Mouse (Mus musculus): ENCODE measurements around the gene Actr10.
A peak's percentile ranks its signal among the peaks of the same experiment; 100 is the strongest.

Gene Actr10

DNA sequence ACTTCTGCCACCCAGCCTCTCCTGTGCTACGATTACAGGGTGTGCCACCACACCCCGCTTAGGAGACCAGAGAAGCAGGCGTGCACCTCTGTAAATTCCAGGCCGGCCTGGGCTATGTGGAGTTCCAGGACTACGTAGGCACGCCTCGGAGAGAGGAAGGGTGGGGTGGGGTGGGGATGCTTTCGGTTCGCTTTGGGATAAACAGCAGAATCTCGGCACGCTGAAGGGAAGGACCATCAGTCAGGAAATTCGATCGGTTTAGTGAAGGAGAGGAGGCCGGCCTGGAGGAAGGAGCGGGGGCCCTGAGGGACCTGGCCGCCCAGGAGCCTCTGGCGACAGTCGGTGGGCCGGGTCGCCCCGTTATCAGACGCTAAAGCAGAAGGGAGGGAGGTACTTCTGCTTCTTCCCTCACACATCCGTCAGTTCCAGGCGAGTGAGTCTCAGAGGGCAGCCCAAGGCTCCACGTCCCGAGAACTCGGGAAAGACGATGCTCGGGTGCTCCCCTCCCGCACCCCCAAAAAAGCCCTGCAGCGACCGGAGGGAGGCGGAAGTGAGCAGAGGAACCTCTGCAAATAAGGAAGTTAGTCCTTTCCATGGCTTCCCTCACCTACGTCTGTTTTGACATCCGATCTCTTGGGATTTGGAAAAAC is 30.6 kb downstream of the Actr10 start:
- peak; percentile 91 for DNase-seq

- DNase-seq: peak; percentile 89
Measured at GRCm38 (mm10) chr12:70968791-70969307, 31.2 kb downstream of the Actr10 start.

DNA sequence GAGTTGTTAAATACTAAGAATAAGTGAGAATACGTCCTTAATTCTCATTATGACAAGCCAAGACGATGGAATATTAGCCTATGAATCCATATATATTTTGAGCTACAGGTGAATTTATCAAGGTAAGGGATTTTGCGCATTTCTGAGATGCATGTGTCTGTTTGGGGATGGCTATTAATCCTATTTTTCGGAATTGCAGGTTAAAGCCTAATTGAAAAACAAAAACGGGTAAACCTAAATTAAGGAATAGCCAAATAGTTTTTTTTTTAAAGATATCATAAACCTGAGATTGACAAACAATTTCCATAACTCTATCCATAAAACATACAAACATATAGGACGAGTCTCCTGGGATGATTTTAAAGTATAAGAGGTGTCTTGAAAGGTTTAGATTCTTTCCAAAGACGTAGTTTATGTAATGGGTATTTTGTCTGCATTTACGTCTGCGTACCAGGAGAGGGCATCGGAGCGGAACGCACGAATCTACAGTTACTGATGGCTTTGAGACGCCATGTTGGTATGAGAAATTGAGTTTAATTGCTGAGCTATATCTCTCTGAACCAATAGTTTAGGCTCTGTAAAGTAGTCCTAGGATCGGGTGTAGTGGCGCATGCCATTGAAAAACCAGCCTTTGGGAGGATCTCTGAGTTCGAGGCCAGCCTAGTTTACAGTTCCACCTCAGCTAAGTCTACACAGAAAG is 32.0 kb downstream of the Actr10 start:
- peak; percentile 66 for DNase-seq

GRCm38 (mm10) chr12:70973831-70974230 is 36.2 kb downstream of the Actr10 start:
- no peak for DNase-seq

- DNase-seq: peak; percentile 90
Measured at GRCm38 (mm10) chr12:70974441-70975266, 37.0 kb downstream of the Actr10 start, which contains the start of gene Psma3. Gene Psma3 (plus strand): TSS chr12:70974621.

GRCm38 (mm10) chr12:70975406-70975805 is 37.7 kb downstream of the Actr10 start:
- DNase-seq: peak; percentile 13

- no peak for DNase-seq
Measured at GRCm38 (mm10) chr12:70975891-70976290, 38.2 kb downstream of the Actr10 start.

- no peak for DNase-seq
Measured at GRCm38 (mm10) chr12:70978345-70978744, 40.7 kb downstream of the Actr10 start.

- DNase-seq: no peak
Measured at GRCm38 (mm10) chr12:70984855-70985550, 47.3 kb downstream of the Actr10 start.

DNA sequence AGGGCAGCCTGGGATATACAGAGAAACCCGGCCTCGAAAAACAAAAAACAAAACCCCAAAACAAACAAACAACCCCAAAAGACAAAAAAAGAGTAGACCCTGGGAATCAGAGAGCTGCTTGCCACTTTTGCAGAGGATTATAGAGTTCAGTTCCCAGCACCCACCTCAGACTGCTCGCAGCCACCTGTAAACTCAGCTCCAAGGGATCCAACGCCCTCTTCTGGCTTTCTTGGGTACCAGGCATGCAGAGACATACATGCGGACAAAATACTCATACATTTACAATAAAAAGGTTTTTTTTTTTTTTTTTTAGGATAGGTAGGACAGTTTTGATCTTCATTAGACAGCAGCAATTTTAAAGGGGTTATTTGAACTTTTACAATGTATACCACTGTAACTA is 59.6 kb downstream of the Actr10 start:
- DNase-seq: no peak

- peak; percentile 34 for DNase-seq
Measured at GRCm38 (mm10) chr12:70999423-70999903, 61.8 kb downstream of the Actr10 start.

- no peak for DNase-seq
Measured at GRCm38 (mm10) chr12:71000344-71000743, 62.7 kb downstream of the Actr10 start.

GRCm38 (mm10) chr12:71001456-71001855 is 63.8 kb downstream of the Actr10 start:
- DNase-seq: no peak

DNA sequence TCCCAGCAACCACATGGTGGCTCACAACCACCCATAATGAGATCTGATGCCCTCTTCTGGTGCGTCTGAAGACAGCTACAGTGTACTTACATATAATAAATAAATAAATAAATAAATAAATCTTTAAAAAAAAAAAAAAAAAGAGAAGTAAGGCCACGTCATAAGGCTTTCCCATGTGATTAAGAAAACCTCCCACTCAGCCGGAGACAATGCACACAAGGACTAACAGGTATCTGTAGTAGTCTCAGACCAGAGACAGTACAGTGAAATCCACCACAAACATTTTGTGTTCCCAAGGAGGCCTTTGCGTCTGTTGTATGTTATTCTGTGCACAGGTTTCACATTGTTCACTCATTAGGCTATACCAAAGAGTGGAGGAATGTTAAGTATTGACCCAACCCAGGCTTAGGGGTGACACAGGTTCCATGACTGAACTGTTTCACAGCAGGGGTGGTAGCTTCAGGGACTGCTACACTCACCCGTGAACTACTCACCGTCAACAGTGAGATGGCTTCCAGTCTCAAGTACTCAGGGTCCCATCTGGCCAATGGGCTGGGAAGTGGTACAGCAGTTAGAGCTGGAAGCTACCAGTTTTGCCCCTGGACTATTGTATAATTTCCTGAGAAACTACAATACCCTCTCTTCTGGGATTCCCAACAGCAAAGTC is 66.2 kb downstream of the Actr10 start:
- DNase-seq: no peak

GRCm38 (mm10) chr12:71006141-71006540 is 68.5 kb downstream of the Actr10 start:
- DNase-seq: no peak

DNA sequence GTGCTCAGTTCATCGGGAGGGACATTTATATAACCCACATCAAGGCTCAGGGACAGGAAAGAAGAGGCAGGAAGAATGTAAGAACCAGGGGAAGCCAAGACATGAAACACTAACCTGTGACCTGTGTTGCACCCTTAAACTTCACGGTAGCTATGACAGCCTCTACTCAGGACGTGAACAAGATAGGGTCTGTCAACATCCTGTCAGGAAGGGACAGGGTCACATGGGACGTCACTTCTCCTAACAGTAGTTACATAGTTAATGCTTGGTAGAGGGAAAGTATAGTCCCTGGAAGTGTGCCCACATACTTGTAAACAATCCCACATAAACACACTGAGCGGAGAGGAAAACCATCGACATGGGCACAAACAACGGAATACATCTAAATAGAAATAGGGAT is 69.2 kb downstream of the Actr10 start:
- no peak for DNase-seq

GRCm38 (mm10) chr12:71009769-71010168 is 72.1 kb downstream of the Actr10 start:
- no peak for DNase-seq

Data from thymus, postnatal 14 days (tissue).